Comparison of ENCODE assay signal across 8 mouse cellular contexts in the genomic region with DNA sequence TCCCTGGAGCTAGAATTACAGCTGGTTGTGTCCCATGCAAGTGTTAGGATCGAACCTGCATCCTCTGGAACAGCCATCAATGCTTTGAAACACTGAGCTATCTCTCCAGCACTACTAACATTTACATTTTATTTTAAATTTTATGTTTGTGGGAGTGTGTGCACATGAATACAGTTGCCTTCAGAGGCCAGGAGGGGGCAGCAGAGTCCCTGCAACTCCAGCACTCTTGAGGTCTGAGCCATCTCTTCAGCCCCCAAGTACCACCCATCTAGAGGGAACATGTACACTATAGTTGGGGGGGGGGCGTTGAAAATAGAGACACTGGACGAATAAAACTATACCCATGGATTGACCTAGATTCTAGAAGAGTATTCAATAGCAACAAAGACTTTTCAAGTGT. TPM values are rescaled to one million over a fixed set of nuclear protein-coding genes. Genes with fewer than 3 reads are reported as not detected.
DNase-seq lines count a peak whose midpoint lies in the region; ATAC-seq lines count a peak whose summit lies in the region.

No protein-coding gene starts in this region.

- 65% methylated on average over 3 of the region's 3 CpGs for whole genome bisulfite sequencing in hindbrain, embryonic 10.5 days
- WGBS in hindbrain, embryonic 16.5 days: 72% methylated on average over 3 of the region's 3 CpGs
- WGBS in embryonic facial prominence, embryonic 11.5 days: 76% methylated on average over 3 of the region's 3 CpGs

- no peaks in the 10 kb centered on the region for H3K36me3 ChIP-seq in hindbrain, embryonic 10.5 days
- no peaks in the 10 kb centered on the region for H3K36me3 ChIP-seq in hindbrain, embryonic 16.5 days (ENCODE audit: control insufficient read depth, insufficient read depth, low read length)
- no peaks in the 10 kb centered on the region for H3K36me3 ChIP-seq in embryonic facial prominence, embryonic 11.5 days (replicated peaks; ENCODE audit: control insufficient read depth, insufficient read depth, low read depth, low read length)

- no peaks in the 10 kb centered on the region for H3K27me3 ChIP-seq in hindbrain, embryonic 10.5 days (ENCODE audit: insufficient read depth, poor library complexity, severe bottlenecking)
- H3K27me3 ChIP-seq in hindbrain, embryonic 16.5 days (replicated peaks; ENCODE audit: control insufficient read depth, insufficient read depth, low read length): no peaks in the 10 kb centered on the region
- no peaks in the 10 kb centered on the region for H3K27me3 ChIP-seq in embryonic facial prominence, embryonic 11.5 days (ENCODE audit: control insufficient read depth, insufficient read depth, low read length)

- H3K4me1 ChIP-seq in hindbrain, embryonic 10.5 days (replicated peaks): 0 out of 2 replicates have a peak, but pooled peaks cover 3% of the 10 kb centered on the region
- H3K4me1 ChIP-seq in hindbrain, embryonic 16.5 days (ENCODE audit: control insufficient read depth, insufficient read depth, low read depth, low read length): no peaks in the 10 kb centered on the region
- H3K4me1 ChIP-seq in embryonic facial prominence, embryonic 11.5 days (ENCODE audit: control insufficient read depth, insufficient read depth, low read length): no peaks in the 10 kb centered on the region

- ATAC-seq in hindbrain, embryonic 16.5 days: no peak
- ATAC-seq in embryonic facial prominence, embryonic 11.5 days (replicated peaks; ENCODE audit: insufficient number of reproducible peaks, low FRiP score, low TSS enrichment, low read depth): no peak

- peak; percentile 18 for DNase-seq in hindbrain, embryonic 10.5 days (ENCODE audit: low spot score)
- peak; percentile 54 for DNase-seq in urinary bladder, postnatal 14 days (ENCODE audit: low spot score)
- DNase-seq in urinary bladder, adult 2 months (ENCODE audit: low spot score): no peak
- DNase-seq in embryonic facial prominence, embryonic 11.5 days (ENCODE audit: low spot score): peak; percentile 42
- DNase-seq in kidney, postnatal 36 days: peak; percentile 57 to 87
- peak; percentile 55 for DNase-seq in skeletal muscle tissue, adult 2 months (ENCODE audit: low read depth, low spot score)
- no peak for DNase-seq in cerebellum, adult 11 months

- H3K27ac ChIP-seq in hindbrain, embryonic 10.5 days: no peak overlapping the region
- no peak overlapping the region for H3K27ac ChIP-seq in hindbrain, embryonic 16.5 days (ENCODE audit: low read depth, low read length)
- H3K27ac ChIP-seq in embryonic facial prominence, embryonic 11.5 days (replicated peaks; ENCODE audit: low read depth, low read length): no peak overlapping the region

- H3K4me3 ChIP-seq in hindbrain, embryonic 10.5 days: no peak overlapping the region
- H3K4me3 ChIP-seq in hindbrain, embryonic 16.5 days (ENCODE audit: low read length): no peak overlapping the region
- H3K4me3 ChIP-seq in embryonic facial prominence, embryonic 11.5 days (ENCODE audit: low read depth, low read length): no peak overlapping the region

- no peaks in the 10 kb centered on the region for H3K9me3 ChIP-seq in hindbrain, embryonic 10.5 days
- H3K9me3 ChIP-seq in hindbrain, embryonic 16.5 days (ENCODE audit: control insufficient read depth, low read length): no peaks in the 10 kb centered on the region
- H3K9me3 ChIP-seq in embryonic facial prominence, embryonic 11.5 days (replicated peaks; ENCODE audit: control insufficient read depth, low read length): no peaks in the 10 kb centered on the region

- no peak overlapping the region for H3K4me2 ChIP-seq in hindbrain, embryonic 16.5 days (ENCODE audit: low read length)
- H3K4me2 ChIP-seq in embryonic facial prominence, embryonic 11.5 days (ENCODE audit: low read depth, low read length): no peak overlapping the region

- H3K9ac ChIP-seq in hindbrain, embryonic 16.5 days (ENCODE audit: low read depth, low read length): no peak overlapping the region
- H3K9ac ChIP-seq in embryonic facial prominence, embryonic 11.5 days (replicated peaks; ENCODE audit: low read length): no peak overlapping the region

RNA-seq across cellular contexts. Expression of a gene that starts 37.3 kb away (rescaled TPM):
- polyA plus RNA-seq in hindbrain, embryonic 10.5 days (2016; fragmentation: Nextera tagmentation; extraction: Ambion mirVana): 0.17 and 0.29 TPM in 2 replicates
- 0.43 and 0.52 TPM in 2 replicates for polyA plus RNA-seq in hindbrain, embryonic 16.5 days (2015; fragmentation: Nextera tagmentation; extraction: Ambion mirVana)
- polyA plus RNA-seq in urinary bladder, adult 2 months (2012; rRNA removed): 5.9 and 7.8 TPM in 2 replicates
- 0.32 and 0.40 TPM in 2 replicates for polyA plus RNA-seq in embryonic facial prominence, embryonic 11.5 days (2014; fragmentation: Nextera tagmentation; extraction: Ambion mirVana)

RNA-seq across cellular contexts. Expression of a gene that starts 45.5 kb away (rescaled TPM):
- polyA plus RNA-seq in hindbrain, embryonic 10.5 days (2016; fragmentation: Nextera tagmentation; extraction: Ambion mirVana): 2.1 and 2.3 TPM in 2 replicates
- 6.2 and 6.8 TPM in 2 replicates for polyA plus RNA-seq in hindbrain, embryonic 16.5 days (2015; fragmentation: Nextera tagmentation; extraction: Ambion mirVana)
- polyA plus RNA-seq in urinary bladder, adult 2 months (2012; rRNA removed): 20.3 and 20.6 TPM in 2 replicates
- 4.9 and 6.2 TPM in 2 replicates for polyA plus RNA-seq in embryonic facial prominence, embryonic 11.5 days (2014; fragmentation: Nextera tagmentation; extraction: Ambion mirVana)

Comparison
In these comparisons a context has a peak if more than half of its experiments do, and no peak if none do; other contexts are left out.
1. DNase-seq: peak in hindbrain, embryonic 10.5 days (single experiment), urinary bladder, postnatal 14 days (single experiment), embryonic facial prominence, embryonic 11.5 days (single experiment), kidney, postnatal 36 days (2 of 2) and skeletal muscle tissue, adult 2 months (single experiment); none in urinary bladder, adult 2 months (single experiment) and cerebellum, adult 11 months (single experiment).